Mouse (Mus musculus) heart, embryonic 15.5 days (tissue): ENCODE results near the gene Resp18. TPM values are rescaled to one million over a fixed set of nuclear protein-coding genes. Genes with fewer than 3 reads are reported as not detected.

Source experiments
- ATAC-seq: fragments of 200-750 bp; cut with Nextera tagmentation; replicated peaks from 2 replicates; pipeline ENCODE4 v1.8.0; 2017; ENCODE audit warnings: low read depth, moderate TSS enrichment; ENCODE audit not compliant: insufficient number of reproducible peaks, insufficient read depth, low FRiP score
- H3K27ac ChIP-seq: fragments of 300-500 bp; sonication (generic); 2 replicates; pipeline ENCODE4 v1.5.1; 2015; ENCODE audit warnings: mild to moderate bottlenecking, inconsistent platforms
- H3K27me3 ChIP-seq: fragments of 300-500 bp; sonication (generic); 2 replicates; pipeline ENCODE4 v1.6.1; 2015; ENCODE audit warnings: inconsistent platforms
- H3K36me3 ChIP-seq: fragments of 300-500 bp; sonication (generic); 2 replicates; pipeline ENCODE4 v1.6.1; 2015; ENCODE audit warnings: mild to moderate bottlenecking, inconsistent platforms
- H3K4me1 ChIP-seq: fragments of 300-500 bp; sonication (generic); replicated peaks from 2 replicates; pipeline ENCODE4 v1.6.1; 2015; ENCODE audit warnings: inconsistent platforms
- H3K4me2 ChIP-seq: fragments of 300-500 bp; sonication (generic); 2 replicates; pipeline ENCODE4 v1.6.1; 2015; ENCODE audit warnings: inconsistent platforms, mild to moderate bottlenecking, moderate library complexity
- H3K4me3 ChIP-seq: fragments of 300-500 bp; sonication (generic); 2 replicates; pipeline ENCODE4 v1.5.1; 2015; ENCODE audit warnings: mild to moderate bottlenecking, inconsistent platforms
- H3K9ac ChIP-seq: fragments of 300-500 bp; sonication (generic); 2 replicates; pipeline ENCODE4 v1.6.1; 2015; ENCODE audit warnings: mild to moderate bottlenecking, inconsistent platforms
- H3K9me3 ChIP-seq: fragments of 300-500 bp; sonication (generic); replicated peaks from 2 replicates; pipeline ENCODE4 v1.6.1; 2016; ENCODE audit warnings: inconsistent platforms
- WGBS: fragments of 180-500 bp; shearing (Covaris S2); methylation state at CpG from one replicate; pipeline ENCODE4 v1.1.7; 2015; ENCODE audit warnings: mixed read lengths; 5-methylcytosine and 5-hydroxymethylcytosine counted together
- polyA plus RNA-seq: library from polyadenylated mRNA; unstranded; fragments of >200 nt; fragmentation: Nextera tagmentation; extraction: Ambion mirVana; gene quantifications from 2 replicates; pipeline ENCODE4 v1.2.1, GENCODE M21; 2015

The Resp18 gene
- polyA plus RNA-seq, 1 experiment from 2014 or later: 0.18 TPM

GRCm38 (mm10) chr1:75294294-75294693 is 16.1 kb upstream of the Resp18 start:
- Histone ChIP-seq H3K4me1 (peaks cover 11% of the 10 kb centered on the region), H3K9me3 (no peaks in the 10 kb centered on the region), H3K27ac (no peak overlapping the region), H3K4me2 (no peak overlapping the region), H3K4me3 (no peak overlapping the region), H3K36me3 (no peaks in the 10 kb centered on the region), H3K9ac (no peak overlapping the region), H3K27me3 (no peaks in the 10 kb centered on the region)
- no peak for ATAC-seq
- 71% methylated on average over 5 of the region's 5 CpGs for WGBS

GRCm38 (mm10) chr1:75293331-75293701 is 15.1 kb upstream of the Resp18 start:
- peaks cover 4% of the 10 kb centered on the region; the same call in 1 of the 2 replicates for H3K27me3 ChIP-seq
- no peaks in the 10 kb centered on the region for H3K36me3 ChIP-seq
- no peaks in the 10 kb centered on the region for H3K9me3 ChIP-seq
- no peak for ATAC-seq
- 64% methylated on average over 5 of the region's 5 CpGs for WGBS
- no peak overlapping the region for H3K4me2 ChIP-seq
- no peak overlapping the region for H3K4me3 ChIP-seq
- H3K27ac ChIP-seq: peak overlapping the region; percentile 39; the same call in 1 of the 2 replicates
- peaks cover 11% of the 10 kb centered on the region for H3K4me1 ChIP-seq
- no peak overlapping the region for H3K9ac ChIP-seq

GRCm38 (mm10) chr1:75292476-75293330 is 14.5 kb upstream of the Resp18 start:
- Histone ChIP-seq H3K4me2 (0 out of 2 replicates have a peak overlapping the region, but pooled peaks have one; percentile 0), H3K4me1 (peaks cover 11% of the 10 kb centered on the region), H3K27ac (peak overlapping the region; percentile 39), H3K4me3 (no peak overlapping the region), H3K36me3 (no peaks in the 10 kb centered on the region), H3K9ac (no peak overlapping the region), H3K27me3 (peaks cover 4% of the 10 kb centered on the region; the same call in 1 of the 2 replicates), H3K9me3 (no peaks in the 10 kb centered on the region)
- WGBS: 20% methylated on average over 12 of the region's 12 CpGs
- peak; percentile 35; the same call in 1 of the 2 replicates for ATAC-seq

DNA sequence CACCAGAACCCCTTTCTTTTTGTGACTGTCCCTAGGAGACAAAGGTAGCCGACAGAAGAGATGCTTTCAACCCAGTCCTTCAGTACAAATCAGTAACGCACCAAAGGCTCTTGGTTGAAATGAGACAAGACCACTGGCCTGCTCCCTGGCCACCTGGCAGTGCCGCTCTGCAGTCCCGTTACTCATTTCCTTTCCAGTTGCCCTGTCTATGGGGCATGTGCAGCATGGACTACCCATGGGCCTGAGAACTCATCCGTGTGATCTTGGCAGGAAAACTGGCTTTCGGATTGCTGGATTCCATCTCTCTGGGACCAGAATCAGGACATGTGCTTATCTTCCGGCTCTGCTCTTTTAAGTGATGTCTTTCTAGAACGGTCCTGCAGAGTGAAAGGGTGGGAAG is 13.1 kb upstream of the Resp18 start:
- H3K4me1 ChIP-seq: peaks cover 11% of the 10 kb centered on the region
- H3K4me3 ChIP-seq: no peak overlapping the region
- H3K9me3 ChIP-seq: no peaks in the 10 kb centered on the region
- peaks cover 4% of the 10 kb centered on the region; the same call in 1 of the 2 replicates for H3K27me3 ChIP-seq
- no peaks in the 10 kb centered on the region for H3K36me3 ChIP-seq
- 73% methylated on average over 8 of the region's 8 CpGs for WGBS
- no peak overlapping the region for H3K4me2 ChIP-seq
- no peak overlapping the region for H3K9ac ChIP-seq
- ATAC-seq: no peak
- H3K27ac ChIP-seq: no peak overlapping the region

GRCm38 (mm10) chr1:75290582-75290981 is 12.4 kb upstream of the Resp18 start:
- Histone ChIP-seq H3K27me3 (peaks cover 4% of the 10 kb centered on the region; the same call in 1 of the 2 replicates), H3K36me3 (no peaks in the 10 kb centered on the region), H3K4me1 (peaks cover 11% of the 10 kb centered on the region), H3K4me2 (no peak overlapping the region), H3K4me3 (no peak overlapping the region), H3K9me3 (no peaks in the 10 kb centered on the region), H3K27ac (no peak overlapping the region), H3K9ac (no peak overlapping the region)
- no peak for ATAC-seq

DNA sequence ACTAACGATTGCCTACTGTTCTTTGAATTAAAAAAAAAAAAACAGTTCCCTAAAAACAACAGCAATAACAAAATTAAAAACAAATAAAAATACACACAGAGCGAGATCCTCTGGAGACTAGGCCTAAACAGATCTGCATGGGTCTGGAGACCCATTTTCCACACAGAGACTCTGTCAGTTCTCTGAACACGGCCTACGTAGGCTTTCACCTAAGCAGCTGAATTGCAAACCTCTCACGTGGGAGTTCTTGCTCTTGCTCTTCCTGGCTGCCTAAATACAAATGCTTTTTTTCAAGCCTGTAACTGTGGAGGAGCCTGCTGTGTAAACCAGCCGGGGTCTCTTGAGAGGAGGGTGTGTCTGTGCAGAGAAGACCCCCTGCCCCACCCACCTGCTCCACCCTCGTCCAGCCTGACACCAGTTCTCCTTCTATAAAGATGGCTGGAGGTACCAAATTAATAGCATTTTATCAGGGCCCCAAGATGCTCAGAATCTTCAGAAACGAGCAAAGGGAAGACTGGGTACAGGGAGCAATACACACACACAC is 11.7 kb upstream of the Resp18 start:
- no peak overlapping the region for H3K4me2 ChIP-seq
- H3K4me1 ChIP-seq: peaks cover 11% of the 10 kb centered on the region
- no peaks in the 10 kb centered on the region for H3K9me3 ChIP-seq
- H3K27me3 ChIP-seq: peaks cover 4% of the 10 kb centered on the region; the same call in 1 of the 2 replicates
- H3K4me3 ChIP-seq: no peak overlapping the region
- no peak for ATAC-seq
- no peak overlapping the region for H3K9ac ChIP-seq
- 58% methylated on average over 8 of the region's 8 CpGs for WGBS
- H3K27ac ChIP-seq: no peak overlapping the region
- H3K36me3 ChIP-seq: no peaks in the 10 kb centered on the region

DNA sequence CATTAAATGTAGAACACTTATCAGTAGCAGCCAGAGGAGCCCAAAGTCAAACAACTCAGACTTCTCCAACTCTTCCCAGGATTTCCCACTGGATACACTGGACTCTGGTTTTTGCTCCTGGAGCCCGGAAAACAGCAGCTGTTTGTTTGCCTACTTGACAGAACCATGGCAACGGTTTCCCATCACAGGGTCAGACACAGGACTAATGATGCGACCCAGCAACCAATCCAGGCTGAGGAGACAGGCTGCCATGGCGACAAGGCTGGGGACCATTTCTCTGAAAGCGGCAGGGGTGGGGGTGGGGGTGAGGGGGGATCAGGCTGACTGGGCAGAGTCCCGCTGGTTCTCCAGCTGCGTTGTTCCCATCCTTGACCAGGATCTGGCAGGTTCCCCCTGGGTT is 11.2 kb upstream of the Resp18 start:
- Histone ChIP-seq H3K27me3 (peaks cover 4% of the 10 kb centered on the region; the same call in 1 of the 2 replicates), H3K9me3 (no peaks in the 10 kb centered on the region), H3K36me3 (no peaks in the 10 kb centered on the region), H3K4me3 (no peak overlapping the region), H3K27ac (no peak overlapping the region), H3K9ac (no peak overlapping the region), H3K4me2 (no peak overlapping the region), H3K4me1 (peaks cover 11% of the 10 kb centered on the region)
- 20% methylated on average over 7 of the region's 7 CpGs for WGBS
- no peak for ATAC-seq

DNA sequence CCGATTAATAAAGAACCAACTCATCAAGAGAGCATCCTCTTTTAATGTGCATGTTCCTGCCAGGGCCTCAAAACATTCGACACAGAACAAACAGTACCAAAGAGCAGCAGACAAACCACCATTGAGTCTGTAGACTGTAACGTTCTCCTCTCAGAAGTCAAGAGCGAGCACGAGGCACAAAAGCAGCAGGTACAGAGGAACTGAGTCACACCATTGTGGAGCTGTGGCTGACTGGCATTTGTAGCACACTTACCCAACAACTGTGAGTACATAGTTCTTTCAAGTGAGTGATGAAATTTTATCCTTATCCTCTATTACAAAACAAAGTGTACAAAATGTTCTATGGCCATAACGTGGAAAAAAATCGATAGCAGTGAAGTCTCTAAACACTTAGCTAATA is 6.7 kb upstream of the Resp18 start:
- H3K4me2 ChIP-seq: no peak overlapping the region
- 78% methylated on average over 7 of the region's 7 CpGs for WGBS
- ATAC-seq: no peak
- H3K27me3 ChIP-seq: peaks cover 6% of the 10 kb centered on the region
- no peaks in the 10 kb centered on the region for H3K36me3 ChIP-seq
- no peaks in the 10 kb centered on the region for H3K9me3 ChIP-seq
- H3K4me1 ChIP-seq: no peaks in the 10 kb centered on the region
- H3K27ac ChIP-seq: no peak overlapping the region
- H3K4me3 ChIP-seq: no peak overlapping the region
- H3K9ac ChIP-seq: no peak overlapping the region

DNA sequence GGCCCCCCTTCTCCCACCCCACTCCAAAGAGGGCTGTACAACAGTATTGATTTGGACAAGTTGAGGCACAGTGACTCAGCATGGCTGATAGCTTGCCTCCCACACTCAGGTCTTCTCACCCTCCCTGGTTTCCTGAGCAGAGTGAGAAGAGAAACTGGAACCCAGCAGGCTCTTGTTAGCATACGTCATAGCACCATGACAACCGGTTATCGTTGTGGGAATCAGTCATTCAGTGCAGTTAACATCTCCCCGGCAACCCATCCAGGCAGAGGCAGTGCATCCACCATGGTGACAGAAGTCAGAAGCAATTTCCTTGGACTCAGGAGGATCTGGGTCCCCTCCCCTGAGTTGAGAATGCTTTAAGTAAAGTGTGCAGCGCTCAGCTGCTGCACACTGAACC is 4.8 kb upstream of the Resp18 start:
- H3K36me3 ChIP-seq: no peaks in the 10 kb centered on the region
- ATAC-seq: no peak
- H3K4me3 ChIP-seq: no peak overlapping the region
- H3K27me3 ChIP-seq: peaks cover 16% of the 10 kb centered on the region
- no peaks in the 10 kb centered on the region for H3K9me3 ChIP-seq
- no peak overlapping the region for H3K27ac ChIP-seq
- WGBS: 76% methylated on average over 5 of the region's 5 CpGs
- no peak overlapping the region for H3K4me2 ChIP-seq
- no peak overlapping the region for H3K9ac ChIP-seq
- H3K4me1 ChIP-seq: no peaks in the 10 kb centered on the region

DNA sequence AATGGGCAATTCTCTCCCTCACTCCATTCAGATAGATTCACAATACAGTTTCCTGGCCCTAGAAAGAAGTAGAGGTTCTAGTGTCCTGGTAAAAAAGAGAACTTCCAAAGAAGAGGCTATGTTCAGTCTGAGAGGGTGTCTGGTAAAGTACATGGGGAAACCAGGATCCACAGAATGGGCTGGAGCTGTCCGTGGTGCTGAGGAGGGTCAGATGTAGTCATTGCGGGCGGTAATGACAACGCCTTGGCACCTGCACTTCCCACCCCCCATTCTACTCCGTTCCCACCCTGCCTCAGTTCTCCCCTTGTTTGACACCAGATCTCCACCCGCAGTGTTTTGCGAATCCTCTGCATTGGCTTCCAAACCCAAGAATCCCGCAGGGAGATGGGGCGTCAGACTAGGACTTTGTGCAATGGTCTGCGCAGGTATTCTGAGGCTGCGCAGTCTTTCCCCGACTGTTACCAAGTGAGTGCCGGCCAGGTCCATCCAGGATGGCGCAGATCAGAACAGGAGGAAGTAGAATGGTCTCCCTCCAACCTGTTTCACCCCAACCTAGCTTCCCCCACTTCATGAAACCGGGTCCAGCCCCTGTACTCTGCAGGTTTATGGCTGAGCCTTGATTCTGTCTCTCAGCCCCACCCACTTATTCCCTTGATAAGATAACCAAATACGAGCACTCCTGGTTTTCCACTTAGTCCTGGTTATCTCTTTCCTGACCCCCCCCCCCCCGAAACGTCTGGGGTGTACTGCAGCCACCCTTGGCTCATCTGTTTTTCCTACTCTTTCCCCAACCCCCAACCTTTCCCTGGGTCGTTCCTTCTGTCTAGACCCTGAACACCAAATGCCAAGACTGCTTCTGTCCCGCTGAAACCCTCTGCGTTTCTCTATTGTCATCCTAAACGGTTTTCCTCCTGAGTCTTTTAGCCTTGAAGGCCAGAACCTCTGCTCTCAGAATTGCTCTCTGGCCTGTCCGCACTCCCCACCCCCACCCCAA is 723 bp downstream of the Resp18 start:
- ATAC-seq: no peak
- Histone ChIP-seq H3K27me3 (peaks cover 31% of the 10 kb centered on the region), H3K9me3 (no peaks in the 10 kb centered on the region), H3K4me3 (no peak overlapping the region), H3K27ac (no peak overlapping the region), H3K4me1 (no peaks in the 10 kb centered on the region), H3K36me3 (no peaks in the 10 kb centered on the region), H3K9ac (no peak overlapping the region), H3K4me2 (no peak overlapping the region)
- 5% methylated on average over 23 of the region's 23 CpGs for WGBS
